Mouse (Mus musculus): ENCODE measurements around the gene Hoxb6. TPM values are rescaled to one million over a fixed set of nuclear protein-coding genes. Genes with fewer than 3 reads are reported as not detected.

Hoxb6 gene
- total RNA-seq, 1 experiment: 0.22 TPM

- Histone ChIP-seq H3K4me3 (ENCODE audit: insufficient read depth in 1 of 2, low read depth in 1 of 2, low read length in 2 of 2, poor library complexity in 1 of 2, severe bottlenecking in 1 of 2) (no peak overlapping the region), H3K9me3 (ENCODE audit: control insufficient read depth, insufficient read depth, low read depth, low read length) (no peaks in the 10 kb centered on the region), H3K9ac (ENCODE audit: insufficient read depth, low read depth, low read length, poor library complexity, severe bottlenecking) (no peak overlapping the region), H3K27ac (ENCODE audit: insufficient read depth, low read depth, low read length, poor library complexity, severe bottlenecking) (no peak overlapping the region), H3K36me3 (ENCODE audit: control insufficient read depth, insufficient read depth, low read length, poor library complexity, severe bottlenecking) (no peaks in the 10 kb centered on the region), H3K4me1 (ENCODE audit: control insufficient read depth in 2 of 2, insufficient read depth in 2 of 2, low read length in 2 of 2, poor library complexity in 1 of 2) (peaks cover 0 to 6% of the 10 kb centered on the region in 2 experiments; a peak in 2 of 4 replicates)
- in situ Hi-C loops (cut with MboI; ENCODE audit: low sequenced_read_pairs in 2 of 2, unreplicated experiment in 2 of 2): no loop called here
- DNase-seq (ENCODE audit: low read depth, low spot score): no peak
- TF ChIP-seq ZNF384 (IDR thresholded peaks at IDR 0.05; ENCODE audit: low read depth, low read length) (no peak), HCFC1 (IDR thresholded peaks at IDR 0.05; ENCODE audit: borderline replicate concordance, insufficient read depth, low read length) (no peak), ZC3H11A (IDR thresholded peaks at IDR 0.05; ENCODE audit: borderline replicate concordance, low read depth, low read length) (no peak), CHD2 (IDR thresholded peaks at IDR 0.05; ENCODE audit: low read depth, low read length) (no peak)
Observed at GRCm38 (mm10) chr11:96315344-96315681, 23.0 kb downstream of the Hoxb6 start.

- TF ChIP-seq HCFC1 (IDR thresholded peaks at IDR 0.05; ENCODE audit: borderline replicate concordance, insufficient read depth, low read length) (no peak), ZC3H11A (IDR thresholded peaks at IDR 0.05; ENCODE audit: borderline replicate concordance, low read depth, low read length) (no peak), CHD2 (IDR thresholded peaks at IDR 0.05; ENCODE audit: low read depth, low read length) (no peak), ZNF384 (IDR thresholded peaks at IDR 0.05; ENCODE audit: low read depth, low read length) (no peak), MAFK (IDR thresholded peaks at IDR 0.05; ENCODE audit: insufficient read depth, low read depth, low read length) (no peak)
- Histone ChIP-seq H3K36me3 (ENCODE audit: control insufficient read depth, insufficient read depth, low read length, poor library complexity, severe bottlenecking) (no peaks in the 10 kb centered on the region), H3K4me3 (ENCODE audit: insufficient read depth in 1 of 2, low read depth in 1 of 2, low read length in 2 of 2, poor library complexity in 1 of 2, severe bottlenecking in 1 of 2) (no peak overlapping the region), H3K27ac (ENCODE audit: insufficient read depth, low read depth, low read length, poor library complexity, severe bottlenecking) (no peak overlapping the region), H3K4me1 (ENCODE audit: control insufficient read depth in 2 of 2, insufficient read depth in 2 of 2, low read length in 2 of 2, poor library complexity in 1 of 2) (peaks cover 0 to 5% of the 10 kb centered on the region in 2 experiments; a peak in 2 of 4 replicates), H3K9me3 (ENCODE audit: control insufficient read depth, insufficient read depth, low read depth, low read length) (no peaks in the 10 kb centered on the region), H3K9ac (ENCODE audit: insufficient read depth, low read depth, low read length, poor library complexity, severe bottlenecking) (no peak overlapping the region)
- in situ Hi-C loops (cut with MboI; ENCODE audit: low sequenced_read_pairs in 2 of 2, unreplicated experiment in 2 of 2): no loop called here
- DNase-seq (ENCODE audit: low read depth, low spot score): no peak
Observed at GRCm38 (mm10) chr11:96316696-96317607, 24.7 kb downstream of the Hoxb6 start.

GRCm38 (mm10) chr11:96317608-96318367 lies 25.5 kb downstream of the Hoxb6 start, which contains the start of gene Hoxb4:
TSS of gene Hoxb4 (plus strand) at chr11:96318267.
- in situ Hi-C loops (cut with MboI; ENCODE audit: low sequenced_read_pairs in 2 of 2, unreplicated experiment in 2 of 2): no loop called here

GRCm38 (mm10) chr11:96318368-96319070 lies 26.2 kb downstream of the Hoxb6 start:
- in situ Hi-C loops (cut with MboI; ENCODE audit: low sequenced_read_pairs in 2 of 2, unreplicated experiment in 2 of 2): no loop called here
- DNase-seq (ENCODE audit: low read depth, low spot score): no peak
- no peaks in the 10 kb centered on the region for H3K9me3 ChIP-seq (ENCODE audit: control insufficient read depth, insufficient read depth, low read depth, low read length)
- H3K9ac ChIP-seq (ENCODE audit: insufficient read depth, low read depth, low read length, poor library complexity, severe bottlenecking): no peak overlapping the region
- H3K4me3 ChIP-seq (ENCODE audit: insufficient read depth in 1 of 2, low read depth in 1 of 2, low read length in 2 of 2, poor library complexity in 1 of 2, severe bottlenecking in 1 of 2): peak overlapping the region; percentile 48 to 65
- H3K27ac ChIP-seq (ENCODE audit: insufficient read depth, low read depth, low read length, poor library complexity, severe bottlenecking): no peak overlapping the region
- H3K36me3 ChIP-seq (ENCODE audit: control insufficient read depth, insufficient read depth, low read length, poor library complexity, severe bottlenecking): no peaks in the 10 kb centered on the region
- TF ChIP-seq HCFC1 (IDR thresholded peaks at IDR 0.05; ENCODE audit: borderline replicate concordance, insufficient read depth, low read length): no peak
- no peak for TF ChIP-seq ZC3H11A (IDR thresholded peaks at IDR 0.05; ENCODE audit: borderline replicate concordance, low read depth, low read length)
- no peak for TF ChIP-seq ZNF384 (IDR thresholded peaks at IDR 0.05; ENCODE audit: low read depth, low read length)
- no peak for TF ChIP-seq CHD2 (IDR thresholded peaks at IDR 0.05; ENCODE audit: low read depth, low read length)
- no peak for TF ChIP-seq MAFK (IDR thresholded peaks at IDR 0.05; ENCODE audit: insufficient read depth, low read depth, low read length)
- no peaks in the 10 kb centered on the region for H3K4me1 ChIP-seq (ENCODE audit: control insufficient read depth in 2 of 2, insufficient read depth in 2 of 2, low read length in 2 of 2, poor library complexity in 1 of 2)

More at GRCm38 (mm10) chr11:96317608-96318367, 25.5 kb downstream of the Hoxb6 start, which contains the start of gene Hoxb4:
- Histone ChIP-seq H3K4me1 (ENCODE audit: control insufficient read depth in 2 of 2, insufficient read depth in 2 of 2, low read length in 2 of 2, poor library complexity in 1 of 2) (no peaks in the 10 kb centered on the region), H3K27ac (ENCODE audit: insufficient read depth, low read depth, low read length, poor library complexity, severe bottlenecking) (no peak within 1 kb of the TSS), H3K36me3 (ENCODE audit: control insufficient read depth, insufficient read depth, low read length, poor library complexity, severe bottlenecking) (no peaks in the 10 kb centered on the region), H3K4me3 (ENCODE audit: insufficient read depth in 1 of 2, low read depth in 1 of 2, low read length in 2 of 2, poor library complexity in 1 of 2, severe bottlenecking in 1 of 2) (peak within 1 kb of the TSS; percentile 48 to 65), H3K9me3 (ENCODE audit: control insufficient read depth, insufficient read depth, low read depth, low read length) (no peaks in the 10 kb centered on the region), H3K9ac (ENCODE audit: insufficient read depth, low read depth, low read length, poor library complexity, severe bottlenecking) (no peak within 1 kb of the TSS)
- no peak for DNase-seq (ENCODE audit: low read depth, low spot score)
- no peak for TF ChIP-seq MAFK (IDR thresholded peaks at IDR 0.05; ENCODE audit: insufficient read depth, low read depth, low read length)
- no peak for TF ChIP-seq CHD2 (IDR thresholded peaks at IDR 0.05; ENCODE audit: low read depth, low read length)
